Mouse (Mus musculus) limb, embryonic 12.5 days (tissue): Measurements from ENCODE around the gene Psmc2. TPM values are rescaled to one million over a fixed set of nuclear protein-coding genes. Genes with fewer than 3 reads are reported as not detected.

Experiments used
- ATAC-seq: fragments of 200-750 bp; cut with Nextera tagmentation; 2 replicates; pipeline ENCODE4 v1.8.0; 2017; ENCODE audit warnings: low read depth, moderate TSS enrichment; ENCODE audit not compliant: insufficient number of reproducible peaks, insufficient read depth, low FRiP score, low TSS enrichment
- H3K27ac ChIP-seq: fragments of 300-500 bp; sonication (generic); 2 replicates; pipeline ENCODE4 v1.5.1; 2016; ENCODE audit warnings: mild to moderate bottlenecking, moderate library complexity
- H3K27me3 ChIP-seq: fragments of 300-500 bp; sonication (generic); 2 replicates; pipeline ENCODE4 v1.6.1; 2016; ENCODE audit warnings: mild to moderate bottlenecking, moderate library complexity
- H3K36me3 ChIP-seq: fragments of 300-500 bp; sonication (generic); 2 replicates; pipeline ENCODE4 v1.6.1; 2016; ENCODE audit warnings: mild to moderate bottlenecking, moderate library complexity
- H3K4me1 ChIP-seq: fragments of 300-500 bp; sonication (generic); replicated peaks from 2 replicates; pipeline ENCODE4 v1.6.1; 2016
- H3K4me2 ChIP-seq: fragments of 300-500 bp; sonication (generic); 2 replicates; pipeline ENCODE4 v1.6.1; 2016; ENCODE audit warnings: mild to moderate bottlenecking, moderate library complexity
- H3K4me3 ChIP-seq: fragments of 300-500 bp; sonication (generic); replicated peaks from 2 replicates; pipeline ENCODE4 v1.5.1; 2016; ENCODE audit warnings: mild to moderate bottlenecking
- H3K9ac ChIP-seq: fragments of 300-500 bp; sonication (generic); replicated peaks from 2 replicates; pipeline ENCODE4 v1.6.1; 2016; ENCODE audit warnings: mild to moderate bottlenecking, moderate library complexity
- H3K9me3 ChIP-seq: fragments of 300-500 bp; sonication (generic); 2 replicates; pipeline ENCODE4 v1.6.1; 2016; ENCODE audit warnings: mild to moderate bottlenecking, moderate library complexity
- WGBS: fragments of 180-500 bp; shearing (Covaris S2); methylation state at CpG from one replicate; pipeline ENCODE4 v1.1.7; 2016; 5-methylcytosine and 5-hydroxymethylcytosine counted together
- polyA plus RNA-seq: library from polyadenylated mRNA; unstranded; fragments of >200 nt; fragmentation: Nextera tagmentation; extraction: Ambion mirVana; gene quantifications from 2 replicates; pipeline ENCODE4 v1.2.1, GENCODE M21; 2016

The Psmc2 gene
- polyA plus RNA-seq: 194 and 207 TPM in 2 replicates

DNA sequence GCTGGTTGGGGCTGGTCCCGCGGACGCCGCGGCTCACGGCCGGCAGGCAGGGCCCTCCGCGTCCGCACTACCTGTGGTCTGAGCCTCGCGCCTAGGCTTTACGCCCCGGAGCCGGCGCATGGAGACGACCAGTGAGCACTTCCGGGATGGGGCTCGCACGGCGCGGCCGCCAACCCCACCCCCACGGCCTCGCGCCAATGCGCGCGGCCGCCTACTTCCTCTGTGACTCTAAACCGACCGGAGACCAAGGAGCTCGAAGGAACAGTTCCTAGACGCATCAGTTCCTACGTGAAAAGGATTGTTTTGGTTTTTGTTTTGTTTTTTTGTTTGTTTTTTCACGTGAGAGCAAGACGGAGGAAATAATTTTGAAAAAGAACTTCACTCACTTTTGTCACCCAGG, at the start of gene Psmc2, which contains the start of gene Dnajc2:
TSS of gene Psmc2 (plus strand) at position 231 of the 400 bp plus-strand sequence.
TSS of gene Dnajc2 (minus strand) at position 199 of the 400 bp plus-strand sequence.
- H3K4me2 ChIP-seq: peak within 1 kb of the TSS; percentile 74
- H3K9ac ChIP-seq: peak within 1 kb of the TSS; percentile 88
- peak within 1 kb of the TSS; percentile 88 for H3K4me3 ChIP-seq
- peak; percentile 94 for ATAC-seq
- peaks cover 25% of the 10 kb centered on the region for H3K4me1 ChIP-seq
- no peaks in the 10 kb centered on the region for H3K27me3 ChIP-seq
- under 1% methylated on average over 37 of the region's 37 CpGs for WGBS
- H3K9me3 ChIP-seq: no peaks in the 10 kb centered on the region
- peak within 1 kb of the TSS; percentile 83 for H3K27ac ChIP-seq
- H3K36me3 ChIP-seq: peaks cover 42% of the 10 kb centered on the region

DNA sequence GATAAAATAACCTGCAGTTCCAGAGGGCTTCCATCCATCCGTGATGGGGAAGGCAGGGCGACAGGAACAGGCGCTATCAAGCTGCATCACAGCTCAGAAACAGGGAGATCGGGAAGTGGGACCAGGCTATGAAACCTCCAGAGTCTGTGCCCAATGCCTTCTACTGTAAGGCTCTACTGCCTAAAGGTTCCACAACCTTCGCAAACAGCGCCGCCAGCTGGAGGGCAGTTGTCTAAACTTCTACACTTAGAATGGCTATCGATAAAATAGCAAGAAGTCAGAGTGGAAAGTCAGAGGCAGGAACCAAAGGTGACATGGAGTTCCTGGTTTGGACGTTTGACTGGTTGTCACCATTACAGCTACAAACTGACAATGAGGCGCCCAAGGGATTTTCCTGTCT, 49.5 kb upstream of the Psmc2 start:
- no peak for ATAC-seq
- peak overlapping the region; percentile 13 for H3K4me3 ChIP-seq
- H3K27ac ChIP-seq: no peak overlapping the region
- peaks cover 21% of the 10 kb centered on the region for H3K36me3 ChIP-seq
- H3K27me3 ChIP-seq: no peaks in the 10 kb centered on the region
- whole genome bisulfite sequencing: 29% methylated on average over 10 of the region's 10 CpGs
- no peaks in the 10 kb centered on the region for H3K9me3 ChIP-seq
- H3K4me2 ChIP-seq: peak overlapping the region; percentile 30; the same call in 1 of the 2 replicates
- H3K4me1 ChIP-seq: peaks cover 12% of the 10 kb centered on the region
- no peak overlapping the region for H3K9ac ChIP-seq

- Histone ChIP-seq H3K4me1 (peaks cover 12% of the 10 kb centered on the region), H3K36me3 (peaks cover 23% of the 10 kb centered on the region), H3K9ac (no peak overlapping the region), H3K27ac (no peak overlapping the region), H3K4me3 (no peak overlapping the region), H3K9me3 (no peaks in the 10 kb centered on the region), H3K4me2 (no peak overlapping the region), H3K27me3 (no peaks in the 10 kb centered on the region)
- WGBS: 89% methylated on average over 11 of the region's 11 CpGs
- no peak for ATAC-seq
Measured at GRCm38 (mm10) chr5:21736046-21736445, 49.0 kb upstream of the Psmc2 start.

- Histone ChIP-seq H3K4me2 (peak within 1 kb of the TSS; percentile 82), H3K27ac (peak within 1 kb of the TSS; percentile 87), H3K9ac (peak within 1 kb of the TSS; percentile 83), H3K4me1 (peaks cover 12% of the 10 kb centered on the region), H3K27me3 (no peaks in the 10 kb centered on the region), H3K36me3 (peaks cover 33% of the 10 kb centered on the region), H3K9me3 (no peaks in the 10 kb centered on the region), H3K4me3 (peak within 1 kb of the TSS; percentile 82)
- WGBS: under 1% methylated on average over 41 of the region's 42 CpGs
- peak; percentile 86 for ATAC-seq
Measured at GRCm38 (mm10) chr5:21736956-21737585, 48.0 kb upstream of the Psmc2 start, which contains the start of gene Pmpcb. TSS of gene Pmpcb (plus strand) at chr5:21737141.

DNA sequence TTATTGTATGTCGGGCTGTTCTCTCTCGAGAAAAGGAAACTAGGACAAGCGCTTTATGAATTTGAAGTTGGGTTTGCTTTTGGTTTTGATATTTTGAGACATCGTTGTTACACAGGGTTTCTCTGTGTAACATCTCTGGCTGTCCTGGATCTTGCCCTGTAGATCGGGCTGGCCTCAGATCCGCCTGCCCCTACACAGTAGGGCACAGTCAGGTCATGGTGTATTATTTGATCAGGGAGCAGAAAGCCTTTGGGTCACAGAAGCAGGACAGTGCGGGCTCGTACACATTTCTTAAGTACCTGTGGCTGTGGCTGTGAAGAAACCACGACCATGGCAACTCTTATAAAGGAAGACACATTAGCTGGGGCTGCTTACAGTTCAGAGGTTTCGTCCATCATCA, 47.5 kb upstream of the Psmc2 start:
- H3K4me1 ChIP-seq: peaks cover 12% of the 10 kb centered on the region
- H3K9me3 ChIP-seq: no peaks in the 10 kb centered on the region
- peaks cover 39% of the 10 kb centered on the region for H3K36me3 ChIP-seq
- H3K4me3 ChIP-seq: peak overlapping the region; percentile 82
- H3K9ac ChIP-seq: peak overlapping the region; percentile 83
- peak overlapping the region; percentile 82 for H3K4me2 ChIP-seq
- no peak overlapping the region for H3K27ac ChIP-seq
- WGBS: 25% methylated on average over 10 of the region's 10 CpGs
- no peak for ATAC-seq
- H3K27me3 ChIP-seq: no peaks in the 10 kb centered on the region

- Histone ChIP-seq H3K9me3 (no peaks in the 10 kb centered on the region), H3K27ac (no peak overlapping the region), H3K36me3 (peaks cover 54% of the 10 kb centered on the region), H3K4me3 (no peak overlapping the region), H3K27me3 (no peaks in the 10 kb centered on the region), H3K9ac (no peak overlapping the region), H3K4me2 (no peak overlapping the region), H3K4me1 (peaks cover 8% of the 10 kb centered on the region)
- ATAC-seq: no peak
- 90% methylated on average over 11 of the region's 11 CpGs for WGBS
Measured at GRCm38 (mm10) chr5:21739120-21739519, 46.0 kb upstream of the Psmc2 start.

DNA sequence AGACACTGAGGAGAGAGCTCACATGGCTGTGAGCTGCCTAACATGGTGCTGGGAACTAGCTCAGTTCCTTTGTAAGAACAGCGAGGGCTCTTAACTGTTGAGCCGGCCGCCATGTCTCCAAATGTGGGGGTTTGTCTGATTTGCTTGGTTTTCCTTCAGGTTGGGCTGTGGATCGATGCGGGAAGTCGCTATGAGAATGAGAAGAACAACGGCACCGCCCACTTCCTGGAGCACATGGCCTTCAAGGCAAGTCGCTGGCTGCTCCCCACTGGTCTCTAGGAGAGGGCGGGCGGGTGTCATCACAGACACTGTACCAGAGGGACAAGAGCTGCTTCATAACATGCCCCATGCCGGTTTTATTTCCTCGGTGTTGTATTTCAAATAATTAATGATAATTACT, 45.2 kb upstream of the Psmc2 start:
- ATAC-seq: no peak
- no peak overlapping the region for H3K9ac ChIP-seq
- no peak overlapping the region for H3K4me3 ChIP-seq
- peaks cover 8% of the 10 kb centered on the region for H3K4me1 ChIP-seq
- no peaks in the 10 kb centered on the region for H3K27me3 ChIP-seq
- H3K9me3 ChIP-seq: no peaks in the 10 kb centered on the region
- H3K36me3 ChIP-seq: peaks cover 61% of the 10 kb centered on the region
- H3K4me2 ChIP-seq: no peak overlapping the region
- H3K27ac ChIP-seq: no peak overlapping the region
- WGBS: 88% methylated on average over 13 of the region's 13 CpGs

DNA sequence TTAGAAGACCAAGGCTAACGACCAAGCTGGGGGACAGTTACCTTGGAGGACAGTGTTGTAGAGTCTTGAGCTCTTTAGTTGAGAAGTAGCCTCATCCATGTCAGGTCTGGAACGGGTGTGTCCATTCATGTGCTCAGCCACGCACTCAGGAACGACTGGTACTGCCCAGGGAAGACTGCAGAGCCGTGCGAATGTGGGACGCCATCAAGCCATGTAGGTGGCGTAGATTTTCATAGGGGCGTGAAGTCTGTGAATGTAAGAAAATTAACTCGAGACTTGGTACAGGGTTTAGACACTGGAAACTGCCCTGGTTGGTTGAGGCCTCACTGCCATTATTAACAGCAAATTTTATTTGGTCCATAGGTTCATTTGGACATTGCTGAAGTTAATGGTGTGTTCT, 41.5 kb upstream of the Psmc2 start:
- Histone ChIP-seq H3K27me3 (no peaks in the 10 kb centered on the region), H3K36me3 (peaks cover 96% of the 10 kb centered on the region), H3K9me3 (no peaks in the 10 kb centered on the region), H3K9ac (no peak overlapping the region), H3K4me2 (no peak overlapping the region), H3K4me1 (no peaks in the 10 kb centered on the region), H3K27ac (no peak overlapping the region), H3K4me3 (no peak overlapping the region)
- ATAC-seq: no peak
- 92% methylated on average over 10 of the region's 10 CpGs for WGBS

DNA sequence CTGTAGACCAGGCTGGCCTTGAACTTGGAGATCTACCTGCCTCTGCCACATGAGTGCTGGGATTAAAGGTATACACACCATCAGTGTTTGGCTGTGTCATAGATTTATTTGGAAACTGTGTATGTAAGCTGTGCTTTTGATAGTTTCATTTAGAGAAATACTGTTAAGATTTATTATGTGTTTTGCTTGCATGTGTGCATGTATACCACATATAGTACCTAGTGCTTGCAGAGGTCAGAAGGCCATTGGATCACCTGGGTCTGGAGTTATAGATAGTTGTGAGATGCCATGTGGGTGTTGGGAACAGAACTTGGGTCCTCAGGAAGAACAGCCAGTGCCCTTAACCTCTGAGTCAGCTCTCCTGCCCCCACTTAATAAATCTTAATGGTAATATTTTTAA, 40.4 kb upstream of the Psmc2 start:
- ATAC-seq: no peak
- peaks cover 96% of the 10 kb centered on the region for H3K36me3 ChIP-seq
- H3K9ac ChIP-seq: no peak overlapping the region
- no peak overlapping the region for H3K27ac ChIP-seq
- H3K27me3 ChIP-seq: no peaks in the 10 kb centered on the region
- no peak overlapping the region for H3K4me2 ChIP-seq
- no peaks in the 10 kb centered on the region for H3K9me3 ChIP-seq
- H3K4me1 ChIP-seq: no peaks in the 10 kb centered on the region
- no peak overlapping the region for H3K4me3 ChIP-seq

GRCm38 (mm10) chr5:21745966-21746365, 39.1 kb upstream of the Psmc2 start:
- H3K4me1 ChIP-seq: no peaks in the 10 kb centered on the region
- no peak overlapping the region for H3K9ac ChIP-seq
- no peak overlapping the region for H3K4me3 ChIP-seq
- no peaks in the 10 kb centered on the region for H3K9me3 ChIP-seq
- H3K27ac ChIP-seq: no peak overlapping the region
- H3K27me3 ChIP-seq: no peaks in the 10 kb centered on the region
- no peak overlapping the region for H3K4me2 ChIP-seq
- ATAC-seq: no peak
- 96% methylated on average over 8 of the region's 8 CpGs for WGBS
- H3K36me3 ChIP-seq: peaks cover 99% of the 10 kb centered on the region

DNA sequence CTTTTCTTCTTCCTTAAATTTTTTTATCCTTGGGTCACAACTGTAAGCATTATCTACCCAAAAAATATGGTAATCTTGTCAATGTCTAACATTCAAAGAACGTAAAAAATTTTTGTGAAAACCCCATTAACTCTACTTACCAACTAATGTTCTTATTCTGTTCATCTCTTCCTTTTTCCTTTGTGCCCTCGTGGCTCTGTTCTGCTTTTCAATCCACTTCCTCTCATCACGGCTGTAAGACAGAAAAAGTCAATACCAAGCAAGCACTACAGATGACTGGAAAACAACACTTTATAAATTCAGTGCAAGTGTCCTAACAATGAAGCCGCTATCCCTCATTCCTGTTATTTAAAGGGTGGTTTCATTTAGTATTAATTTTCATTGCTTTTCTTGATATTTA, 16.6 kb upstream of the Psmc2 start:
- H3K4me1 ChIP-seq: no peaks in the 10 kb centered on the region
- H3K36me3 ChIP-seq: peaks cover 72% of the 10 kb centered on the region
- H3K27me3 ChIP-seq: no peaks in the 10 kb centered on the region
- no peaks in the 10 kb centered on the region for H3K9me3 ChIP-seq
- H3K4me3 ChIP-seq: no peak overlapping the region
- 91% methylated on average over 4 of the region's 4 CpGs for WGBS
- no peak overlapping the region for H3K4me2 ChIP-seq
- H3K9ac ChIP-seq: no peak overlapping the region
- no peak for ATAC-seq
- H3K27ac ChIP-seq: no peak overlapping the region

DNA sequence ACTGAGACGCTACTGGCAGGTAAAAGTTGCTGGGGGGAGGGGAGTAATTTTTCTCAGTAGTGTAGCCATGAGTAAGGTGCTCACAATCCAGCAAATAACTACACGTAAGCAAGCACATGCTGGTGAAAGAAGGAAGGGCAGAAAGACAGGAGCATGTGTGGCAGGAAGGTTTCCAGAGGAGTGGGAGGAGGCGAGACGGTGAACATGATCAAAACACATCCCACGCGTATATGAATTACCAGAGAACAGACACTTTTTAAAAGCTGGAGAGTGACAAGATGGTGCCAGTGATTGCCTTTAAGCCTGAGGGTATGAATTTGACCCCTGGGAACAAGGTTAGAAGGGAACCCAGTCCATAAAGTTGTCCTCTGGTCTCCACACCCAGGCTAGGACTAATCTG, 15.2 kb upstream of the Psmc2 start:
- WGBS: 94% methylated on average over 6 of the region's 6 CpGs
- H3K36me3 ChIP-seq: peaks cover 72% of the 10 kb centered on the region
- no peak for ATAC-seq

More for the DNA sequence above, 15.2 kb upstream of the Psmc2 start:
- H3K9me3 ChIP-seq: no peaks in the 10 kb centered on the region
- H3K4me2 ChIP-seq: no peak overlapping the region
- H3K27ac ChIP-seq: no peak overlapping the region
- H3K9ac ChIP-seq: no peak overlapping the region
- no peak overlapping the region for H3K4me3 ChIP-seq
- H3K27me3 ChIP-seq: no peaks in the 10 kb centered on the region
- no peaks in the 10 kb centered on the region for H3K4me1 ChIP-seq
